Mouse (Mus musculus): ENCODE data around the gene Rnf43. TPM values are rescaled to one million over a fixed set of nuclear protein-coding genes. Genes with fewer than 3 reads are reported as not detected.

The Rnf43 gene
- total RNA-seq (2021) = 1 to 10 TPM; 1.6 to 2.8 TPM

- peak; percentile 63 to 89 for DNase-seq (ENCODE audit: extremely low spot score in 1 of 2, low spot score in 1 of 2)
Observed at GRCm38 (mm10) chr11:87662407-87662806, at the start of gene Rnf43. Gene Rnf43 (plus strand): TSS chr11:87662722.

- no peak for DNase-seq (ENCODE audit: extremely low spot score in 1 of 2, low spot score in 1 of 2)
Observed at GRCm38 (mm10) chr11:87613972-87614371, 48.5 kb upstream of the Rnf43 start.

GRCm38 (mm10) chr11:87615551-87615950 lies 47.0 kb upstream of the Rnf43 start:
- DNase-seq (ENCODE audit: extremely low spot score in 1 of 2, low spot score in 1 of 2) = no peak

DNA sequence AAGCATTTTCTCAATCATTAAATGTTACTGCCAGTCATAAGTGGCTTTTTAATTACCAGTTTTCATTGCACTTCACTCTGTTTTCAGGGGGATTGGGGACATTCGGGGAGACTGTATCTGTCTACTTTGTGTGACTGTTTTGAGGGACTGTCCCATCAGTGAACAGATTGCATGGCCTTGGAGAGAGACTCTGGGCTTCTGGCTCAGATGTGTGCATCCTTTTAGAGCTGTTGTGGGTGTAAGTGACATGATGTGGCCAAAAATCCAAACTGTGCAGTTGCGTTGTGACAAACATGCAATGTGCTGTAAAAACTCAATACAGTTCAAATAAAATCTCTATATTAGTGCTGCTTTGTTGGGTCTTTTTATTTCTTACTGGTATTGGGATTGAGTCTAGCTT lies 46.6 kb upstream of the Rnf43 start:
- no peak for DNase-seq (ENCODE audit: extremely low spot score in 1 of 2, low spot score in 1 of 2)

DNA sequence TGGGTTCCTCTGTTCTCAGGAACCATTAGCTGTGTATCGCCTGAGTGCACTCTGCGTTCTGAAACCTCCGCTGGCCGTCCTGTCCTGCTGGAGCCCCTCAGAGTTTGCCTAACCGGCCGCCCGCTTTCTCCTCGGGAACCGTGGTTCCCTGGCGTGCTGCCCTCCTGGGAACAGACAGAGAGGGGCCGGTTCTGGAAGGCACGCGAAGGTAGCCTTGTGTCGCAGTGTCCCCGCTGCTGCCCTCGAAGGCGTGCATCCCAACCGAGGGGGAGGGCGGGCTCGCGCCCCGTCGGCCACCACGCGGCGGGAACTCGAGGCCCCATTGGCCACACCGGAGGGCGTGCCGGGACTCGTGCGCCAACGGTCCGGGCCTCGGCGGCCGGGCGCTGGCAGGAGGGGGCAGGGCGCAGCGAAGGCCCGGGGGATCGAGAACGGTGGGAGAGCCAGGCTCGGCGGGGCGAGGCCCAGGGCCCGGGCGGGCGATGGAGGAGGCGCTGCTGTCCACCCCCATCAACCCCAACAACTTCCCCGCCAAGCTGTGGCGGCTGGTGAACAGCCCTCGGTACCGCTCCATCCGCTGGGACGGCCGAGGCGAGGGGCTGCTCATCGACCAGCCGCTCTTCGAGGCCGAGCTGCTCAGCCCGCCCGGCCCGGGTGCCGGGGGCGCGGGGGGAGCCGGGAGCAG lies 45.6 kb upstream of the Rnf43 start, which contains the start of gene Hsf5:
Hsf5 (plus strand) TSS at position 375 of the 685 bp plus-strand sequence.
- no peak for DNase-seq (ENCODE audit: extremely low spot score in 1 of 2, low spot score in 1 of 2)

- no peak for DNase-seq (ENCODE audit: extremely low spot score in 1 of 2, low spot score in 1 of 2)
Observed at GRCm38 (mm10) chr11:87617606-87618005, 44.9 kb upstream of the Rnf43 start.

DNA sequence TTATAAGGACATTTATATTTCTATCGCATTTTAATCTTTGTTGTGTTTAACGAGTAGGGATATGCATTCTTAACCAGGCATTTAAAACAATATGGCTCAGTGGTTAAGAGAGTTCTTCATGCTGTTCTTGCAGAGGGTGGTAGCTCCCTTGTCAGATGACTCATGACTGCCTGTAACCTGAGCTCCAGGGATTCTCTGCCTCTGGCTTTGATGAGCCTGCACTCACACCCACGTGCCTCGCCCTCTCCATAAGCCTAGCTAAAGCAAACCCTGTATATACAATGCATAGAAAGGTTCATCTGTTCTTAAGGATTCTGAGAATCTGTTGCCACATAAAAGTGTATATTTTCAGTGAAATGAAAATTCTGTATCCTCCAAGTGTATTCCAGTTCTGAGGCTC lies 39.4 kb upstream of the Rnf43 start:
- DNase-seq (ENCODE audit: extremely low spot score in 1 of 2, low spot score in 1 of 2) = no peak

- no peak for DNase-seq (ENCODE audit: extremely low spot score in 1 of 2, low spot score in 1 of 2)
Observed at GRCm38 (mm10) chr11:87629859-87630258, 32.7 kb upstream of the Rnf43 start.

- no peak for DNase-seq (ENCODE audit: extremely low spot score in 1 of 2, low spot score in 1 of 2)
Observed at GRCm38 (mm10) chr11:87638793-87639192, 23.7 kb upstream of the Rnf43 start.

- no peak for DNase-seq (ENCODE audit: extremely low spot score in 1 of 2, low spot score in 1 of 2)
Observed at GRCm38 (mm10) chr11:87639206-87639605, 23.3 kb upstream of the Rnf43 start.

DNA sequence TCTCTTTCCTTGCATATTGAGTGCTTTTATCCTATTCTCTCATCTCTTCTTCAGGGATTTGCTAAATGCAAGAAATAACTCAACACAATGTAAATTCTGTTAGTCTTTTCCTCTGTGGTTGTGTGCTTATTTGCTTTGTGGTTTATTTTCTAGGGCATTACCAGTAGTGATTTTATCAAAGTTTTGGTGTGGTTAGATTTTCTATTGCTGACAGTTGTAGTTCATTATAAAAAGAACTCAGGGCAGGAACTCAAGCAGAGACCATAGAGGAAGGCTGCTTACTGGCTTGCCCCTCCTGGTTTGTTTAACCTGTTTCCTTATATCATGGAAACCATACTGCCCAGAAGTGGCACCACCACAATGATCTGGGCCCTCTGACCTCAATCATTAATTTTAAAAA lies 19.7 kb upstream of the Rnf43 start:
- DNase-seq (ENCODE audit: extremely low spot score in 1 of 2, low spot score in 1 of 2) = no peak

GRCm38 (mm10) chr11:87654693-87655092 lies 7.8 kb upstream of the Rnf43 start:
- no peak for DNase-seq (ENCODE audit: extremely low spot score in 1 of 2, low spot score in 1 of 2)

DNA sequence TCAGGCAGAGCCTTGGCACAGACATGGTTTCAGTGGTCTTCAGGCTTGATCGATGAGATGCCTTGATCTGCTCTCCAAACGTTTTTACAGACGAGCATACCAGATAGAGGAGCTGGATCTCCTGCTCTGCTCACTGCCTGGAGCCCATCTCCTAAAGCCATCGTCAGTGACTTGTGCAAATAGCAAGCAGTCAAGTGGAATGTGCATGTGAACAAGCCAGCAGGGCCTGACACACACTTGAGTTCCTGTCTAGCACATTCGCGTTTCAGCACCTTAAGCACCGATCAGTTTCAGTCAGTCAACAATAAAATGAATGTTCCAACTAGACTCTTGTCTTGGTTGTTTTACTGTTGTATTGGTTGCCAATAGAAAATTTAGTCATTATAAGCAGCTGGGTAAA lies 3.3 kb upstream of the Rnf43 start:
- no peak for DNase-seq (ENCODE audit: extremely low spot score in 1 of 2, low spot score in 1 of 2)

- no peak for DNase-seq (ENCODE audit: extremely low spot score in 1 of 2, low spot score in 1 of 2)
Observed at GRCm38 (mm10) chr11:87662822-87663221, 300 bp downstream of the Rnf43 start.

GRCm38 (mm10) chr11:87663948-87664347 lies 1.4 kb downstream of the Rnf43 start:
- DNase-seq (ENCODE audit: extremely low spot score in 1 of 2, low spot score in 1 of 2) = no peak

DNA sequence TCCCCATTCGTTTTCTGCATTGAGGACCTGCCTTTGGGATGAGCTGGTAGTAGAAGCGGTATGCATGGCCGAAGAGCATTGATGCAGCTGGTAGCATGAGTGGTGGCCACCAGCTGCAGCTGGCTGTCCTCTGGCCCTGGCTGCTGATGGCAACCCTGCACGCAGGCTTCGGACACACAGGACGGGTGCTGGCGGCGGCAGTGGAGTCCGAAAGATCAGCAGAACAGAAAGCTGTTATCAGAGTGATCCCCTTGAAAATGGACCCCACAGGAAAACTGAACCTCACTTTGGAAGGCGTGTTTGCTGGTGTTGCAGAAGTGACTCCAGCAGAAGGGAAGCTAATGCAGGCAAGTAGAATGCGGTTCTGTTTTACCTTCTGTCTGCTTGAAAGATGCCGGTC lies 2.0 kb downstream of the Rnf43 start:
- no peak for DNase-seq (ENCODE audit: extremely low spot score in 1 of 2, low spot score in 1 of 2)

DNA sequence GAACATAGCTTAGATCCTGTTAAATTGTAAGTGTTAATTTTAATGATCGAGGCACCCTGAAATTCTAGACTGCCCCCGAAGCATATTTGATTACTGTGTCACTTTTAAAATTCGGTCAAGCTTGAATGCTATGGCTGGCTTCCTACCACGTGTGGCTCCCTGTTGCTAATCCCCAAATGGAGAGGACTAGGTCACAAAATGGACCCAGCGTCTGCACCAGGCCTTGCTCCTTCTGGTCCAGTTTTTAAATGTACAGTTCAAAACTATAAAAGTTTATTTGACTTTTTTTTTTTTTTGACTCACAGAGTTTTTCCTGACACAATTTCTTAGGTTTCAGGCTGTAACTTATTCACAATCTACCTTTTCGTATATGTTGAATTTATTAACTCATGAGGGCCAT lies 2.7 kb downstream of the Rnf43 start:
- no peak for DNase-seq (ENCODE audit: extremely low spot score in 1 of 2, low spot score in 1 of 2)

- no peak for DNase-seq (ENCODE audit: extremely low spot score in 1 of 2, low spot score in 1 of 2)
Observed at GRCm38 (mm10) chr11:87665658-87666057, 3.1 kb downstream of the Rnf43 start.

GRCm38 (mm10) chr11:87666256-87667035 lies 3.9 kb downstream of the Rnf43 start:
- DNase-seq (ENCODE audit: extremely low spot score in 1 of 2, low spot score in 1 of 2) = no peak

GRCm38 (mm10) chr11:87667107-87668090 lies 4.9 kb downstream of the Rnf43 start:
- no peak for DNase-seq (ENCODE audit: extremely low spot score in 1 of 2, low spot score in 1 of 2)

DNA sequence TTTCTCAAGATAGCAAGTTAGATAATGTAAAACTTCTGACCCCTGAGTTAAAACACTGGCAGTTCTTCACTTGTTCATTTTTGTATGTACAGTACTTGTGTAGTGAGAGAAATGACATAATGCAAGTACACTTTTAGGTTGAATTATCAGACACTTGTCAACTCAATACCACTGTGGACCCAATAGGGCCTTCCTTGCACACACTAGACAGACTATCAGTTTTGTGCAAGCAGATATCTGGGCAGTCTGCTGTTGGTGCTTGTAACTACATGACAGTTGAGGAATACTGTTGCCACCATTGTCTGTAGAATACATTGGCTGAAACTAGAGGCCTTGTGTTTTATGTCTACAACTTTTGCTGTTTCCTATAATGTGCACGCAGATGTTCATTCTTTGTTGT lies 10.8 kb downstream of the Rnf43 start:
- no peak for DNase-seq (ENCODE audit: extremely low spot score in 1 of 2, low spot score in 1 of 2)

Data from layer of hippocampus, postnatal 25 days (tissue).